Mouse (Mus musculus): ENCODE measurements around the gene Slc25a13. TPM values are rescaled to one million over a fixed set of nuclear protein-coding genes. Genes with fewer than 3 reads are reported as not detected.

Slc25a13 gene
- total and polyA plus RNA-seq, 3 experiments: not detected

- H3K27ac ChIP-seq (ENCODE audit: insufficient read depth, low read depth): no peak overlapping the region
- no peaks in the 10 kb centered on the region for H3K79me2 ChIP-seq (replicated peaks; ENCODE audit: control insufficient read depth, extremely low read depth, insufficient read depth, poor library complexity, severe bottlenecking)
- H3K4me1 ChIP-seq (ENCODE audit: control insufficient read depth in 1 of 2, insufficient read depth in 2 of 2): no peaks in the 10 kb centered on the region
- H3K36me3 ChIP-seq (replicated peaks in 1 of 2; ENCODE audit: control insufficient read depth in 1 of 2, insufficient read depth in 1 of 2, low read length in 1 of 2): no peaks in the 10 kb centered on the region
- H3K9me3 ChIP-seq (replicated peaks; ENCODE audit: low read length): no peaks in the 10 kb centered on the region
- no peak overlapping the region for H3K4me3 ChIP-seq (replicated peaks in 1 of 3; ENCODE audit: low read depth in 2 of 3, low read length in 2 of 3, poor library complexity in 1 of 3)
- H3K9ac ChIP-seq (ENCODE audit: insufficient read depth, low read depth): no peak overlapping the region
- no peak overlapping the region for H3K4me2 ChIP-seq (ENCODE audit: insufficient read depth, low read depth, poor library complexity, severe bottlenecking)
- TF ChIP-seq MAX (IDR thresholded peaks at IDR 0.05; ENCODE audit: low read length) (no peak), HCFC1 (IDR thresholded peaks at IDR 0.05; ENCODE audit: low read depth, low read length) (no peak), RCOR1 (conservative IDR thresholded peaks at IDR 0.05; ENCODE audit: low read depth, low read length) (no peak), JUND (conservative IDR thresholded peaks at IDR 0.05; ENCODE audit: low read depth, low read length) (no peak), ZKSCAN1 (IDR thresholded peaks at IDR 0.05; ENCODE audit: borderline replicate concordance, low read depth, low read length) (no peak), ZMIZ1 (IDR thresholded peaks at IDR 0.05; ENCODE audit: low read depth, low read length) (no peak), PAX5 (IDR thresholded peaks at IDR 0.05; ENCODE audit: low read length) (no peak)
- dilution Hi-C loops (cut with MboI; ENCODE audit: extremely low pct_ligation_motif_present, extremely low pct_unique_long_range_greater_than_20kb, low sequenced_read_pairs): no loop called here
- no peak for DNase-seq (ENCODE audit: extremely low read depth)
- no peaks in the 10 kb centered on the region for H3K27me3 ChIP-seq (replicated peaks)
- in situ Hi-C loops (cut with MboI; ENCODE audit: low pct_ligation_motif_present, low pct_unique_long_range_greater_than_20kb, low sequenced_read_pairs): no loop called here
Observed at GRCm38 (mm10) chr6:6088151-6088550, 128.8 kb downstream of the Slc25a13 start.

GRCm38 (mm10) chr6:6080484-6080883 lies 136.5 kb downstream of the Slc25a13 start:
- Histone ChIP-seq H3K4me2 (ENCODE audit: insufficient read depth, low read depth, poor library complexity, severe bottlenecking) (no peak overlapping the region), H3K9ac (ENCODE audit: insufficient read depth, low read depth) (no peak overlapping the region), H3K27ac (ENCODE audit: insufficient read depth, low read depth) (no peak overlapping the region), H3K36me3 (replicated peaks in 1 of 2; ENCODE audit: control insufficient read depth in 1 of 2, insufficient read depth in 1 of 2, low read length in 1 of 2) (no peaks in the 10 kb centered on the region), H3K79me2 (replicated peaks; ENCODE audit: control insufficient read depth, extremely low read depth, insufficient read depth, poor library complexity, severe bottlenecking) (no peaks in the 10 kb centered on the region), H3K4me3 (replicated peaks in 1 of 3; ENCODE audit: low read depth in 2 of 3, low read length in 2 of 3, poor library complexity in 1 of 3) (no peak overlapping the region), H3K27me3 (replicated peaks) (no peaks in the 10 kb centered on the region), H3K9me3 (replicated peaks; ENCODE audit: low read length) (no peaks in the 10 kb centered on the region), H3K4me1 (ENCODE audit: control insufficient read depth in 1 of 2, insufficient read depth in 2 of 2) (peaks cover 0 to under 1% of the 10 kb centered on the region in 2 experiments; a peak in 1 of 4 replicates)
- dilution Hi-C loops (cut with MboI; ENCODE audit: extremely low pct_ligation_motif_present, extremely low pct_unique_long_range_greater_than_20kb, low sequenced_read_pairs) (no loop called here), in situ Hi-C loops (cut with MboI; ENCODE audit: low pct_ligation_motif_present, low pct_unique_long_range_greater_than_20kb, low sequenced_read_pairs) (no loop called here)
- no peak for TF ChIP-seq BHLHE40 (IDR thresholded peaks at IDR 0.05; ENCODE audit: low read depth, low read length)
- no peak for TF ChIP-seq TBP (conservative IDR thresholded peaks at IDR 0.05; ENCODE audit: low read depth, low read length)
- TF ChIP-seq ETS1 (conservative IDR thresholded peaks at IDR 0.05; ENCODE audit: low read depth, low read length): no peak
- no peak for TF ChIP-seq PAX5 (IDR thresholded peaks at IDR 0.05; ENCODE audit: low read length)
- TF ChIP-seq POLR2AphosphoS2 (IDR thresholded peaks at IDR 0.05; ENCODE audit: low read depth, low read length): no peak
- TF ChIP-seq RAD21 (IDR thresholded peaks at IDR 0.05; ENCODE audit: low read depth, low read length): no peak
- no peak for DNase-seq (ENCODE audit: extremely low read depth)

DNA sequence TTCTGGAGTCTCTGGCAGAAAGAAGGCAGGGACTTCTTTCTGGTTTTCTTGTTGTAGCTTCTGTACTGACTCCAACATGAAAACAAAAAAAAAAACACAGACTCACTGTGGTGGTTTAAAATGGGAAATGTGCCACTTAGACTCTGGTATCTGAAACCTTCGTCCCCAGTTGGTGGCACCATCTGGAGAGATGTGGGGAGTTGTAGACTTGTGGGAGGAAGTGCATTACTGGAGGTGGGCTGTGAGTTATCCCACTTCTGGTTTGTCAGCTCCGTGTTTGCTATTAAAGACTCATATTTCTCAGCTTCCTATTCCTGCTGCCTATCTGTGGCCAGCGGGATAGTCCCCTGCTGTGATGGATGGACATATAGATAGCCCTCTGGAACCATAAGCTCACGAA lies 139.7 kb downstream of the Slc25a13 start:
- no peak for DNase-seq (ENCODE audit: extremely low read depth)
- Histone ChIP-seq H3K27ac (ENCODE audit: insufficient read depth, low read depth) (no peak overlapping the region), H3K9me3 (replicated peaks; ENCODE audit: low read length) (no peaks in the 10 kb centered on the region), H3K79me2 (replicated peaks; ENCODE audit: control insufficient read depth, extremely low read depth, insufficient read depth, poor library complexity, severe bottlenecking) (no peaks in the 10 kb centered on the region), H3K4me2 (ENCODE audit: insufficient read depth, low read depth, poor library complexity, severe bottlenecking) (no peak overlapping the region), H3K4me3 (replicated peaks in 1 of 3; ENCODE audit: low read depth in 2 of 3, low read length in 2 of 3, poor library complexity in 1 of 3) (no peak overlapping the region), H3K36me3 (replicated peaks in 1 of 2; ENCODE audit: control insufficient read depth in 1 of 2, insufficient read depth in 1 of 2, low read length in 1 of 2) (no peaks in the 10 kb centered on the region), H3K4me1 (ENCODE audit: control insufficient read depth in 1 of 2, insufficient read depth in 2 of 2) (peaks cover 0 to 4% of the 10 kb centered on the region in 2 experiments; a peak in 2 of 4 replicates), H3K9ac (ENCODE audit: insufficient read depth, low read depth) (no peak overlapping the region), H3K27me3 (replicated peaks) (no peaks in the 10 kb centered on the region)
- in situ Hi-C loops (cut with MboI; ENCODE audit: low pct_ligation_motif_present, low pct_unique_long_range_greater_than_20kb, low sequenced_read_pairs): no loop called here
- dilution Hi-C loops (cut with MboI; ENCODE audit: extremely low pct_ligation_motif_present, extremely low pct_unique_long_range_greater_than_20kb, low sequenced_read_pairs): no loop called here
- TF ChIP-seq TBP (conservative IDR thresholded peaks at IDR 0.05; ENCODE audit: low read depth, low read length): no peak
- no peak for TF ChIP-seq CTCF (conservative IDR thresholded peaks at IDR 0.05 in 1 of 2, IDR thresholded peaks at IDR 0.05 in 1 of 2; ENCODE audit: low read depth in 2 of 2, low read length in 2 of 2)
- TF ChIP-seq EP300 (IDR thresholded peaks at IDR 0.05; ENCODE audit: low read length): no peak
- TF ChIP-seq ZMIZ1 (IDR thresholded peaks at IDR 0.05; ENCODE audit: low read depth, low read length): no peak
- no peak for TF ChIP-seq MAFK (IDR thresholded peaks at IDR 0.05; ENCODE audit: insufficient replicate concordance, low read length)
- no peak for TF ChIP-seq JUND (conservative IDR thresholded peaks at IDR 0.05; ENCODE audit: low read depth, low read length)
